Mouse (Mus musculus): ENCODE results near the gene Glis3.

DNA sequence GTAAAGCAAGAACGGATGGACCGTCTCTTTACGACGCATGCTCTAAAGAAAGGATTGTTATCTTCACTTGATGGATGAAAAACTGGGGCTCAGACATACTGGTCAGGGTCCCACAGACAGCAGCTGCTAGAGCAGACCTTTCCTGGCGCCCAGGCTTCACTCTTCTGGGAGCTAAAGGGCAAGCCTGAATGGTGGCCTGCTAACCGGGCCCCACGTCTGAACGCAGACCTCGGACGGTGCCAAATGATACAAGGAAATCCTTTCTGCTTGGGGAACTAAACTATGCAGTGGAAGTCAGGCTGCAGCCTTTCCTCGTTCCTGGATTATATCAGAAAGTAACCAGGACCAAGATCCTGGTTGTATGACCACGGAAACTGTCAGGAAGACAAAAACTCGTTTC, 86.9 kb downstream of the Glis3 start:
- TF ChIP-seq CTCF (IDR thresholded peaks at IDR 0.05; ENCODE audit: low read depth) (no peak), EP300 (IDR thresholded peaks at IDR 0.05; ENCODE audit: low read depth) (no peak)
